Mouse (Mus musculus) NIH3T3 (cell line): ENCODE results near the gene Grm7.

Experiments
- DNase-seq: peaks from one replicate; pipeline ENCODE4 v3.0.0-alpha.2; 2012; ENCODE audit warnings: low read depth

The Grm7 gene

DNA sequence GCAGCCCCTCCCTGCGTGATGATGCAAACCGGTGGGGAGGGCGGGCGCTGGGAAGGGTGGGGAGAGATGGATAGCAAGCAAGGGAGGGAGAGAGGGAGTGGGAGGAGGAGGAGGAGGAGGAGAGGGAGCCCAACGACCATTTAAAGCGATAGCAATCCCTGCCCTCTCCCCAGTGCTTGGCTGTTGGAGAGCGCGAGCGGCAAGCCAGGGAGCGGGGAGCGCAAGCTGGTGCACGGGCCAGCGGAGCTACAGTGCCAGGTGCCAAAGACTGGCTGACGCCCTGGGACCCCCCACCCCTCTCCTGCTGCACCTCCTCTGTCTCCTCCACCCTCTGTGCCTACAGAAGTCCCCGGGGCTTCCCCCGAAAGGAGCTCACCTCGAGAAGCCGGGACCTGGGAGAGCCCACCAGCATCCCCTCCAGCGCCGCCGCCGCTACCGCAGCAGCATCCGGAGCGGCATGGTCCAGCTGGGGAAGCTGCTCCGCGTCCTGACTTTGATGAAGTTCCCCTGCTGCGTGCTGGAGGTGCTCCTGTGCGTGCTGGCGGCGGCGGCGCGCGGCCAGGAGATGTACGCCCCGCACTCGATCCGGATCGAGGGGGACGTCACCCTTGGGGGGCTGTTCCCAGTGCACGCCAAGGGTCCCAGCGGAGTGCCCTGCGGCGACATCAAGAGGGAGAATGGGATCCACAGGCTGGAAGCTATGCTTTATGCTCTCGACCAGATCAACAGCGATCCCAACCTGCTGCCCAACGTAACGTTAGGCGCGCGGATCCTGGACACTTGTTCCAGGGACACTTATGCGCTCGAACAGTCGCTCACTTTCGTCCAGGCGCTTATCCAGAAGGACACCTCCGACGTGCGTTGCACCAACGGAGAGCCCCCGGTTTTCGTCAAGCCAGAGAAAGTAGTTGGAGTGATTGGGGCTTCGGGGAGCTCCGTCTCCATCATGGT, at the start of gene Grm7:
Gene Grm7 (plus strand): TSS at position 171 of the 951 bp plus-strand sequence.
- DNase-seq, result no peak

DNA sequence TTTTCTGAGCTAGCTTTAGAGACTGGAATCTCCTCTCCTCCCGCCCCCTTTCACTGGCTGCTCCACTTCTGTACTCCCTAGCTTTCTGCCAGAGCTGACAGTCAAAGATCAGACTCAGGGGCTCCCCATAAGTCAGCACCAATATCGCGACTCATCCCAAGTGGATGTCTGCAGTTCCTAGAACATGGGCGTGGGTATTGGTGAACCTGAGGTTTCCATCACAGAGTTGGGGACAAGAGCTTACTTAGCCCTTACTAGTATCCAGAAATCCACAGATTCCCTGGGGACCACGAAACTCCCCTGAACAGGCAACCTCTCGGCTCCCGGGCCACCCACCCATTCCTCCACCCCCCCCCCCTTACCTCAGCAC, 355 bp upstream of the Grm7 start:
- DNase-seq, result no peak

DNA sequence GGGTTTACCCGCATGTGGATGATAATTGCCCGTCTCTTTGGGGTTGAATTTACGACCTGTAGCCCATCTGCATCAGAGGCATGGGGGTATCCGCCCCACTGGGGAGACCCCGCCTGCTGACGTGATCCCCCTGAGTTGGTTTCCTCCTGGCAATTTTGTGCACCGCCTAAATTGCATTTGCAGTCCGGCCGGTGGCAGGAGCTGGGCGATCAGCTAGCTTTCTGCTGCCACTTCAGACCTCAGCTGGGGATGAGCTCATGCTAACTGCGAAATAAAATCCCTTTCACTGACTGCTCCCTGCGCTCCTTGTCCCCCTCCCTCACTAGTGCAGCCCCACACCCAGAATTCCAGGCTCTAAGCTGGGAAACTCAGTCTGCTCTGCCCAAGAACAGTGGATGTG, 1.5 kb downstream of the Grm7 start:
- DNase-seq, result no peak

DNA sequence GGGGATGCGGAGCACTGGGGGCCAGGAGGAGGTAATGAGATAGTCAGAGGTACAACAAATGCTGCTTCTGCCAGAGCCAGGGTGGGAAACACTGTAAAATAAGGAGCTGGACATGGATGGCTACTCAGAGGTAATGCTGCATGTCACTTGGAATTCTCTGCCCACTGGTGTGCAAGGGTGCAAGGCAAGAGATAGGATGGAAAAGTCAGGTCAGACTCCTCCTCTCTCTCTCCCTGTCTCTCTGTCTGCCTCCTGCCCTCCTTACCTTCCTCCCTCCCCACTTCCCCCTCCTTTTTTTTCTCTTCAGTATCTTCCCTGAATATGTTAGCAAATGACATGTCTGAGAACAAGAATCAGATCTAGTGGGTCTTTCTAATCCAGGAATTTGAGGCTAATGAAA, 3.8 kb downstream of the Grm7 start:
- no peak for DNase-seq

DNA sequence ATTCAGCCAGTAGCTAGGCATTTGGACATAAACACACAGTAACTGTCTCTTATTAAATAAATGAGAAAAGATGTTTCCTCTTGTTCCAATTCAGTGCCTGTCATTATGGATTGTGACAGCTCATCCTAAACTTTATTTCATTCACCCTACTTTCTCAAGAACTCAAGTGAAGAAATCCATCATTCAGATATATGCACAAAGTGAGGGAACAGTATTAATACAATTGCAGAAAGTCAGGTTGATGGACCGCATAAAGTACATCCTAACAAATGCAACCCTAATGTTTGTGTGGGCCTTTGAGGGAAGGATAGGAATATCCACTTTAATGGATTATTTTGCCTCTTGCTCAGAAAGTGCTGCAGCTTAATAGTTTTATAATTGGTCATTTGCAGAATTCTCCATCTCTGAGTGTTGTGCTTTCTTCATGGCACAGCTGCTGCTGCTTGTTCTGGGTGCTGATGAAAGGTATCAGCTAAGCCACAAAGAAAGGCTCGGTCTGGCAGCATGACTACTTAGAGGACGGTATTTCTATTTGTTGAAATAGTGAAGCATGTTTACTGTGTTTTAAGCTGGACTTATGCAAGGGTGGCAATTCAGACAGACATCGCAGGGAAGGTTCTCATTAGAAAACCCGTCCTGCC, 8.1 kb downstream of the Grm7 start:
- no peak for DNase-seq

DNA sequence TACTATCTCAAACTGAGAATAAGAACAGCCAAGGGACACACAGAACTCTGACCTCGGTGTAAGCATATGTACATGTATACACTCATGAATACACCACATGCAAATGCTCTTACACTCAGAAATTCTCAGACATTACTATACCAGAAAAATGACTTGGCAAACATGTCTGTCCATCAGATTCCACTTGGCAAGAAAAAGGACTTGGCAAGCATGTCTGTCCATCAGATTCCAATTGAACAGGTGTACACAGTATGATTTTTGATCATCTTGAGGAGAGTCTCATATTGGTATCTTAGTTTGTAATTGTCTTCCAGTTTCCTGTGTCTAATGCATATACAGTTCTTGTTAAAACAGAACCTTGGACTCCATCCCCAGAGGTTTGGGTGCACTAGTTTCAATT, 19.1 kb downstream of the Grm7 start:
- DNase-seq, result no peak

DNA sequence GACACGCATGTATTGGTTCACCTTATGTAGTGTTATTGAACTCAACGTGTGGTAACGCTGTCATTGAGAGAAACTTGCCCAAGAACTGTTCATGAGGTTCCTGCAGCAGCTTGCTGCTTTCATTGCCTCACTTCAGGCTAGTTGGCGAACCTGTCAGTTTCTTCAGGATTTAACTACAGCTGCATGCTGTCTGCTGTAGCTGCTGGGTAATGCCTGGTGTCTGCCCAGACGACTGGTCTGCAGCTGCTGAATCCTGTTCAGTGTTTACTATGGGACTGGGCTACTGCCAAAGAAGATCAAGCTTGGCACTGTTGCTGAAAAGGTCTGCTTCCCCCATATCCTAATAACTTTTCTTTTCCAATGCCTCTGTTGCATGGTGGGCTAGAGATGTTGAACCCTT, 23.1 kb downstream of the Grm7 start:
- no peak for DNase-seq

DNA sequence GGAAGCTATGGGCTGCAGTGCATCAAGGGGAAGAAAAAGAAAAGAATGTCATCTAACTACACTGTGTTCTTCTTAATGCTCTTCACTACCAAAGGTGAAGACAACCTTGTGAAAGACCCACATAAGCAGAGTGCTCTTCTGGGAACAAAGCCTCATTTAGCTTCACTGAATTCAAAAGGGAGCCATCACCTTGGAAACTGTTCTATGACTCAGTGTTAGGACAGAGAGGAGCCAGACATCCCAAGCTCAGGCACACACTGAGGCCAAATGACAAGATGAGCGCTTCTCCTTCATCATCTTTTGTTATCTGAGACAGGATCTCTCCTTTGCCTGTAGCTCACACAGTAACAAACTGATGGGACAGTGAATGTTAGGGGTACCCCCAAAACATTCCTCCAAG, 45.6 kb downstream of the Grm7 start:
- no peak for DNase-seq

DNA sequence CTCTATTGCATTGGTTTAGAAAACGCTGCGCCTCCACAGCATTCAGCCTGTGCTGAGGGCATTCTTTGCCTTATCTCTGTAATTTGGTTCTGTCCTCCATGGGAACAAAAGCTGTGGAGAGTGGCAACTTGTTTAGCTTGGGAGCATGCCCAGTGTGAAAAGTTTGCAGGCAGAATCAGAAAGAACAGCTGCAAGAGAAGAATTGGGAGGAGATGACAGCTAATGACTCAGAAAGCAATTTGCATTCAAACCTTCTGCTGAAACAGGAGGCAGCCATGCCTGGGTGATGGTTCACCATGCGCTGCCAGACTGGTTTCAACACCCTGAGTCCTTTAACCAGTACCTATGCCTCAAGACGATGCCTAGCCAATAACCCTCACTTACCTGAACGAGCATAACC, 64.4 kb downstream of the Grm7 start:
- no peak for DNase-seq

DNA sequence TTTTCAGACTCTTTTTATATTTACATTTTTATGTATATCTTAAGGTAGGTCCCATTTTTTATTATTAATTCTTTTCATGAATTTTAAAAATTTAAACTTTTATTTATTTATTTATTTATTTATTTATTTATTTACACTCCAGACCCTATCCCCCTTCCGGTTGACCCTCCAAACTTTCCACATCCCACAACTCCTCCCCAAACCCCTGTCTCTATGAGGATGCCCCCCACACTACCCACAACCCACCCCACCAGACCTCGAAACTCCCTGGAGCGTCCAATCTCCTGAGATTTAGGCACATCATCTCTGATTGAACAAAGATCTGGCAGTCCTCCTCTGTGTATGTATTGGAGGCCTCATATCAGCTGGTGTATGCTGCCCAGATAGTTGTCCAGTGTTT, 69.6 kb downstream of the Grm7 start:
- no peak for DNase-seq

DNA sequence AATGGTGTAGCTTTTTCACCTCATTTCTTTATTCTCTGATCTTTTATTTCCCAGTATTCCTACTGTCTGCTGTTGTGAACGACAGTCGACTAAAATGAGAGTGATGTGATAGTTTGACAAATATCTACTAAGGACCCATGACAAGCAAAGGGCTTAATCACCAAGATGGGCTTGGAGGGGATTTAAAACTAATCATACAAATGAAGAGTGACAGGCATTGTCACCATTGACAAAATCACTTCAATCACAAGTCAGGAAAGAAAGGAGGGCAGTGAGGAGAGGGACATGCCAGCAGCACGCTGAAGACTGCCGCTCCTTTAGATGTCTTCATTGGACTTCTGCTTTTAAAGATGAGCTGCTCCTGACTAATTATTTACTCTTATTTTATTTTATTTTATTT, 78.0 kb downstream of the Grm7 start:
- DNase-seq, result no peak

DNA sequence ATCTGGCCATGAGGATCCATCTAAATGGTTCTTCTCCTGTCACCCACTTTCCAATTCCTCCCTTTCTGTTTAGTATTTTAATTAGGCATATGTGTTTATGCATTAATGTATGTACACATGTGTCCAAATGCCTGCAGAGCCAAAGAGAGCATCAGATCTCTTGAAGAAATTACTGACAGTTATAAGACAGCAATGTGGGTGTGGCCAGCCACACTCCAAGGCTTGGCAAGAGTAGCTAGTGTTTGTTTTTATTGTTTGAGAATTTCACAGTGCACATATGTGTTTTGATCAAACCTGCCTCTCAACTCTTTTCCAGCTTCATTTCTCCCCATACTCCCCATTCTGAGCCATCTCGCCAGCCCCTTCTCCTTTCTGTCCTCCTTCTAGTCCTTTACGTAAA, 88.5 kb downstream of the Grm7 start:
- no peak for DNase-seq

DNA sequence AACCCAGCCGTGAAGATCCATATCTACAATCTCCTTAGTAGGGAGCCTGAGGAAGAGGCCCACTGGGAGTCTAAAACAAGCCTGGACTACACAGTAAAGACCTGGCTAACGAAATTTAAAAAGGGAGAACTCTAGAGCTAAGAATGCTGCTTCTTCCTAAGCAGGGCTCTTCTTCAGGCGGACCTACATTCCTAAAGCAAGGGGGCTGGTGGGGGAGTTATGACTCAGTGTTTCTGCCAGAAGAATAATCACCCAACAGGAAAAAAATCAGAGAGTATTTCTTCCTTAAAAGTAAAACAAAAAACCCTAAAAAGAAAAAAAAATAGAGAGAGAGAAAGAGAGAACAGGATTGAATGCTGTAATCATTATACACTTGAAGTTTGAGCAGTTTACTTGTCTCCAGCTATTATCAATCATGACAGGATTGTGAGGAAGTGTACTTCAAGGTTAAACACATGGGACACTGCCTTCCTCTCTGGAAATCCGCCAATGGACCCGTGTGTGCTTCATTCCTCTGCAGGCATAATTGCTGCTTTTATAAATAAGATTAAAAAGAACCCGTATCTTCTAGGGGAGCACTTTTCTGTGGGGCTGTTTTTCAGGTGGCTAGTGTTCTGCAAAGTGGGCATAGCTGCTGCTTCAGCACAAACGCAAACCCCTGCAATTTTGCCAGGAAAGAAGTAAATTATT, 98.7 kb downstream of the Grm7 start:
- no peak for DNase-seq

DNA sequence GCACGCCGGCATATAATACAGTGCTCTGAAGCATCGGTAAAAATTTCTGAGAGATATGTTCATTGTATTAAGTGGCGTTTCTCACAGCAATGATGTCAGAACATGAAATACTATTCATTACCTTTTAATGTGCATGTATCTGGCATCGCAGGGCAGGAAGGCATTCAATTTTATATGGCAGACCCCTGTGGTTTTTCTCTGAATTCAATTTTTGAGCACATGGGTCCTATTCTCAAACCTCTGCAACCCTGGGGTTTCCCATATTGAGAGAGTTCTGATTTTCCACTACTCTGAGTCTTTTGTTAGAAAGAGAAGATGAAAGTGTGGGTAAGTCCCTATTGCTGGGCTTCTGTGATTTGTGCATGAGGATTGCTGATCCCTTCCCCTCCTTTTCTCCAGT, 110.5 kb downstream of the Grm7 start:
- DNase-seq, result no peak

DNA sequence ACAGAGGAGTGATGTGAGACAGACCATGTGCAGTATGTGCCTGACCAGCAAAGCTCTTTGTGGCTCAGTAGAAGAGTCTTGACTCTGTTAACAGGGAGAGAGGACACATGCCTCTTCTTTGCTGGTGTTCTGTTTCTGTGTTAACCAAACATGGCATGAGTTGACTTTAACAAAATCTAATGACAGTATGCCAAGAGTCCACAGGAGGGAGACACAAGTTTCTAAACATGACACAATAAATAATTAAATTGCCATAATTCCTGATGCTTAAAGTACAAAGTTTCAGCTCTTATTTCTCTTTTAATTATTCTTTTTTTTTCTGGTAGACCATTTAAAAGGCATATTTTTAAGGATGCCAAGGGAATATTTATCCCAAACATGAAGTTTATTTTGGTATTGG, 124.2 kb downstream of the Grm7 start:
- DNase-seq, result no peak

DNA sequence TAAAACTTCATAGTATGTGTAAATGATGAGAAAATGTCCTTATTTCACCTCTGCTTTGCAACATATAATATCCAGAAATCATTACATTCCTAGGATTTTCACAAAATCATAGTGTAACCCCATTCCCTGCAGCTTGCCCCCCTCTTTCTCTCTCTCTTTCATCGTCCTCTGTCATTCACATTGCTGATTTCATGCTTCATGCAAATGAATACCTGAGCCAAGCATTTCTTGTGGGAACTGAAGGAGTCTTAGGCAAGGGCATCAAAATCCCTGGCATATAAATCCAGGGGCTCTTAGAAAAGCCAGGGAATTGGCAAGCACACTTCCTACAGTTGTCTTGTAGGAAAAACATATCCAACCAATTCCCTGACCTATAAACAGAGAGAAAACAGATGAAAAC, 127.3 kb downstream of the Grm7 start:
- DNase-seq, result no peak

DNA sequence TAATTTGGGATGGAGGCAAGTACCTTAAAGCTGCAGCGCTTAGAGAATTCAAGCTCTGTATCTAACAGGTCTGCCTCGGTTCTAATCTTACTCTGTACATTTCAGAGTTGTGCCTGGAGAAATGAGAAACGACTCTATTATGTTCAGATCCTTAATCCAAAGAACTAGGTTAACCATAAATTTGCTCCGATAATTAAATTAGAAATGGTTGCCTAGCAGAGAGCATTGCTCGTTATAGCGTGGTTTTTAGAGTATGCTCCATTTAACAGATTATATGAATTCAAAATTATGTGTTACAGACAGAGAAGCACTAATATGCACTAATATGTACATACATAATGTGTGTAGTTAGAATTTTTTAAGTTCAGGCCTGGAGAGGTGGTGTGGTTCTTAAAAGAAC, 130.7 kb downstream of the Grm7 start:
- no peak for DNase-seq

DNA sequence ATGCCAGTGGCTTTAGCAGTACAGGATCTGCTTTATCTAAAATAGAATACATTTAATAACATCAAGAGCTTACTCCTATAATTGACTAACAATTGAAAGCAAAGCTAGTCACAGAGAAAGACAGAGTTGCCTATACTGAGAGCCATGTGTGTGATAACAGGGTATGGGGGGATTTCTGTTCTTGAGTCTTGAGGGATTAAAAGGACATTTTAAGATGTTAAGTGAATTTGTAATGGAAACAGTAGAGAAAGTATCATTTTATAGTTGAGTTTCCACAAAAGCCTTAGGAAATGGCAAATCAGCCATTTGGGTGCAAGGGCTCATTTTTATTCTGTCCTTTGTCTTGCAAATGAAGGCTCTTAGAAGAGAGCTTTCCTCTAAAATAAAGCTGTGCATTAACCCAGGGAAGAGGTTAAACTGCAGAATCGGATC, 140.1 kb downstream of the Grm7 start:
- no peak for DNase-seq

DNA sequence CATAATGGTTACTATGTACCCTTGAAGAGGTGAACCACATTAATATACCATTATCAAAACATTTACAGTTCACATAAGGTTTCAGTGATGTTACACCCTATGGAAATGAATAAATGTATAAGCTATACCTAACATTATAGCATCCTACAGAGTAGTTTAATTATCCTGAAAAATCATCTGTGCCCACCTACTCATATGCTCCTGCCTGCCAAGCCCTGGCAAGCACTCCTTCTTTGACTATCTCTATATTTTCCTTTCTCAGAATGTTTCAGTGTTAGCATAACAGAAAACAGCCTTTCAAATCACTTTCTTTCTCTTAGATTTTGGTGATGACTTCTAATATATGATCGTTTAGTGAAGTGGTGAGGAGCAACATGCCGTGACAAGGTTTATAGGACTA, 147.3 kb downstream of the Grm7 start:
- no peak for DNase-seq

DNA sequence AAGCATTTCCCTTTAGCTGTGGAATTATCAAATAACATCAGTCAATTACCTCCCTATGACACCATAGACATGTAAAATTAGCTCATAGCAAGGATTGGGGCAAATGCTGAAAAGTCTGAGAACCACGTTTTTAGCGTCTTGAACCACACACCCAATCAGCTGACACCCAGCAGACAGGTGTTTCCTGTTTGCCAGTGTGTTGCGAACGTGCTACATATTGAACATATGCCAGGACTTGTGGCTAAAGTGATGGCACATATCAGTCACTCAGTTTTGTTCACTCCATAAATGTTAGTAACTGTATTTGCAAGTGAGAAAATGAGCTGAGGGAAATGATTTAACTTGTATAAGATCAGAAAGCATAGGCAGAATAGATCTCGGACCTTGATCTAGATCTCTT, 162.1 kb downstream of the Grm7 start:
- no peak for DNase-seq

DNA sequence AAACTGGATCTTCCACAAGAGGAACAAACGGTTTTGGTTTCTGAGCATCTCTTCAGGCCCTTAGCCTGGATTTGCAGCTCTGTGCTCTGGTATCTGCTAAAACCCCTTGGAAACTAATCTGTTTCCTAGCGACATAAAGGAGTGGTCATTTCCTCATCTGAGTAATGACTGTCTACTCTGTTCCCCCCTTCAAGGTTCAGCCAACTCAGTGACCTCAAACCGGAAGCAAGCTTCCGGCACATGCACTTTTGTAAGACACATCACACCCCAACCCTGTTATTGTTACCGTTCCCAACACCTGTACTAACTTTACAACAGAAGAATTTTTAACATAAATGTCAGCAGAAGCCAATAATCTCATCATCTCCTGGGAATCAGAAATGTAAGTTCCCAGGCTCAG, 166.8 kb downstream of the Grm7 start:
- no peak for DNase-seq

DNA sequence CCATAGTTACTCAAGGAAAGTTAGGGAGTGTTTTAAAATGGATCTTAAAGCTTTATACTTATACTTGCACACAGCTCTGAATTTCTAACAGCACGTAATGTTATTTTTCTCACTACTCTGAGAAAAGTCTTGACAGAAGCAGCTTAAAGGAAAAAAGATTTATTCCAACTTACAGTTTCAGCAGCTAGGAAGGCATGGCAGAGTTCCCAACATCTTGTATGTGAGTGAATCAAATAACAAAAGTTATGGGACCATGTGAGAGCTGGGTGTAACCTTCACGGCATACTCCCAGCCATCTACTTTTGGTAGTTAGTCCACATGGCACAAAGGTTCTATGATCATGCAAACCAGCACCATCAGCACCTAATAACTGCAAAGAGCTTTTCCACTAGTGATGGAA, 172.9 kb downstream of the Grm7 start:
- no peak for DNase-seq

DNA sequence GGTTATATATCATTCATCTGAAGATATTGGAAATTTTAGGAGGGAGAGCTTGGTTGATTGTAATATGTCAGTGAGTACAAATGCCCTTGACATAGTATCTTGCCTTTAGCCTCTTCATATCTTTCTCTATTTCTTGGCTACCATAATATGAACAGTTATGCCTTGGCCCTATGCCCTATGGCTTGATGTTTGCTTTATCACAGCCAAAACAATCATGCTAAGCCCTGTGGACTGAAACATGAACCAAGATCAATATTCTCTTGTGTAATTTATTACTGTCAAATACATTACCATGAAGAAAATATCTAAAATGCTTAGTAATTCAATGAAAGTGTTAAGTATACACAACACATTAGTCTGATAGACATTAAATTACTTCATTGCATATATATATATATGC, 222.9 kb downstream of the Grm7 start:
- DNase-seq, result no peak
